Mouse (Mus musculus) hematopoietic stem cell, adult 5-6 weeks (primary cell): ENCODE results near the gene P2ry4. TPM values are rescaled to one million over a fixed set of nuclear protein-coding genes. Genes with fewer than 3 reads are reported as not detected.

ENCODE experiments used
- ATAC-seq, 2 experiments: fragments of 125-278 bp in 1 of 2; replicated peaks in 1 of 2; 2 replicates each; pipeline ENCODE4 v1.8.0; 2016 to 2017; ENCODE audit warnings: inconsistent platforms in 2 of 2, mild to moderate bottlenecking in 2 of 2, moderate number of reproducible peaks in 2 of 2, low read depth in 1 of 2, moderate TSS enrichment in 1 of 2; ENCODE audit not compliant: low FRiP score in 2 of 2, poor library complexity in 2 of 2, severe bottlenecking in 2 of 2, insufficient read depth in 1 of 2, low TSS enrichment in 1 of 2
- total RNA-seq: library from RNA; stranded (forward); fragments of 172-1452, 232-1000 nt; gene quantifications from 2 replicates; pipeline ENCODE4 v1.2.3, GENCODE M21; 2017

The P2ry4 gene
- not detected in 2 replicates for total RNA-seq

DNA sequence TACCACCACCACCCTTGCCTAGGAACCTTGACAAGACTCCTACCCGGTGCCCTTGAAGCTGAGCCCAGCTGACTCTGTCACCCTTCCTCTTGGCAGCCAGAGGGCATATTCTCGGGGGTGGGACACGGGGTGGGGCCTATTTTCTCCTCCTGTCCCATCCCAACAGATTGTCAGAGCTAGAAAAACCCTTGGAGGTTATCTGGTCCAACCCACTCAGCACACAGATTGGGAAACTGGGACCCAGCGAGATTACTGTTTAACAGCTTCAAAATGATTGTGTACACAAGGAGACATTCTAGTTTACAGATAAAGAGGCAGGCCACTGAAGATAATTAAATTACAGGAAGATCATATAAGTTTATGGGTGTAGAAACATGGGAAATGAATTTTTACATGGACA is at the start of gene P2ry4:
TSS of gene P2ry4 (minus strand) at position 79 of the 400 bp plus-strand sequence.
- no peak for ATAC-seq

DNA sequence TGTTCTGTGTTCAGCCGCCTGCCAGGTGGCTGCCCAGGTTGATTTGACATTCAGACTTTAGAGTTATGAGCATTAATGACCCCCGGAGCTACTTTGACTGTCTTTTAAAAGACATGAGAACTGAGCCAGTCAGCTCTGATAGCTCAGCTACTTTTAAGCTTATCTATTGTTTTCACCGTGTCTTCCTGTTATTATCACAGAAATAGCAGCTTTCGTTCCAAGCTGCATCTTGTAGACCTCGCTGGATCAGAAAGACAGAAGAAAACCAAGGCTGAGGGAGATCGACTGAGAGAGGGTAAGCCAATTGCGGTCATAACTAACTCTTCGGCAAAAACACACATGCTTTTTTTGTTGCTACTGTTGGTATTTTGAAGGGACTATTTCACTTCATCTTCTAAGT is 43.8 kb upstream of the P2ry4 start:
- ATAC-seq = no peak

DNA sequence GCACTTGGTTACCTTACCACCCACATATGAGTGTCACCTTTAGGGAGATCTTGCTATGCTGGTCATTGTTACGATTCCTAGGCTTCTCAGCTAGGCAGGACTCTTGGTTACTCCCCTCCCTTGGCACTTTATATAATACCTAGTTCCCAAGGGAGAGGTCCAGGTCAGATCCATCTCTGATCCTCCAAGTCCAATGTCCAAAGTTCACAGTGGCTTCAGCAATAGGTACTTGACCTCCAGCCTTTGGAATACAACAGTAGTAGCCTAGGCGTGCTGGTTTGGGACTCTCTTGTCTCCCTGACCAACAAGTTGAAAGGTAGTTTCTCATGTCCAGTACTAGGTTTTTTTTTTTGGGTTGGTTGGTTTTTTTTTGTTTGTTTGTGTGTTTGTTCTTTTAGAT is 34.4 kb upstream of the P2ry4 start:
- no peak for ATAC-seq

DNA sequence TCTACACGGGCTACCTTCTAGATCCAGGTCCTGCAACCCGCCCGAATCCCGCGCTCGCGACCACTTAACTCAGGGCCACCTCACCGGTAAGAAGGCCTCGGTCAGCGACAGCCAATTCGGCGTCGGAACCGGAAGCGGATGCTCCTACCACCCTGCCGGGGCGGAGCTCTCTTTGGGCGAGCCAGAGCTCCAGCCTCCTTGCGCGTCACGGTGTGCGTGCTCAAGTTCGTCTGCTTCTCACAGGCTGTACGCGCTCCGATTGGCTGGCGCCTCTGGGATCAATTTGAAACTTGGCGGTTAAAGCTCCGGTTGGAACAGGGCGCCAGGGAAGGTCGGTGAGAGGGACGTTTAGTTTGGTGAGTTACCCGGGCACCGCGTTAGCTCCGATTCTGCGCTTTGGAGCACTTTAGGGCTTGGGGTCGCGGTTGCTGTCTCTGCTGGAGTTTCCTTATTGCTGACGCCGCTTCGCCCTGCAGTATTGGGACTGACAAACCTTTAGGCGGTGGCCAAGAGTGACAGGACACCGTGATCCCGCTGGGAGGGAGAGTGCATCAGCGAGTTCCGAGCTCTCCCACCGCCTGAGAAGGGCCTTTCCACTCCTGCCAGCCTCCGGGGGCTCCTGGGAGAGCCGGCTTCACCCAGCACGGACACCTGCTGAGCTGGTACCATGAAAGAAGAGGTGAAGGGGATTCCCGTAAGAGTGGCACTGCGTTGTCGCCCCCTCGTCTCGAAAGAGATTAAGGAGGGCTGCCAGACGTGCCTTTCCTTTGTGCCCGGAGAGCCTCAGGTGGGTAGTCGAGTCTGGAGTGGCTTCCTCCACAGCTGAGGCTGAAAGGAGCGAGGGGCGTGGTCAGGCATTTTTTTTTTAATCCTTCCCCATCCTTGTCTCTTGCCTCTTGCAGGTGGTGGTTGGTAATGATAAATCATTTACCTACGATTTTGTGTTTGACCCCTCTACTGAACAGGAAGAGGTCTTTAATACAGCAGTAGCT is 31.4 kb upstream of the P2ry4 start, which contains the start of gene Pdzd11:
TSS of gene Pdzd11 (minus strand) at position 767 of the 992 bp plus-strand sequence.
- ATAC-seq = peak; percentile 100

DNA sequence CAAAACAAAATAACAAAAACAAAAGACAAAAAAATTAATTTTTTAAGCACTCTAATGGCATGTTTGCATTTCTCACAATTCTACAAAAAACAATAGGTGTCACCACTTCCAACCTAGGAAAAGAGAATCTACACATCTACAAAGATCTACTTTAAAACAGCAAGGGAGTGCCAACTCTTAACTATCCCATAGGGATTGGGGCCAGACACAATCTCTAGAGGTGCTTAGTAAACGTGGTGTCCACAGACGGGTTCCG is 30.8 kb upstream of the P2ry4 start, which contains the start of gene Kif4:
TSS of gene Kif4 (plus strand) at position 192 of the 256 bp plus-strand sequence.
- ATAC-seq = no peak

DNA sequence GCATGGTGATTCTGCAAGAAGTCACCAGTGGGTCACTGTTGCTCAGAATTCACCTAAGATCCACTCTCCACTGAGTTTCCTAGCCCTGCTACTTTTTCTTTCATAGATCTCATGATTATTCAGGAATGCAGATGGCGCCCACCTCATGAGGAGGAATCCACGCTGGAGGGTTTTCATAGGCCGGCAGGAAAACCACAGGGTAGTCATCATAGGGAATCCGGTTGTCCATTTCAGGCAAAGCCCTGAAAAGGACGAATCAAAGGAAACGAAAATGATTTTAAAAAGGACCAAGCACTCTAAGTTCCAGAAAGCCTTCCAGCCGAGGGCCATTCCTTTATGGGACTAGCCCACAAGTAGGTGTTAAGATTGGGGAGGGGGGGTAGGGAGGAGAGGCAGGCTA is 30.5 kb upstream of the P2ry4 start:
- ATAC-seq = no peak

DNA sequence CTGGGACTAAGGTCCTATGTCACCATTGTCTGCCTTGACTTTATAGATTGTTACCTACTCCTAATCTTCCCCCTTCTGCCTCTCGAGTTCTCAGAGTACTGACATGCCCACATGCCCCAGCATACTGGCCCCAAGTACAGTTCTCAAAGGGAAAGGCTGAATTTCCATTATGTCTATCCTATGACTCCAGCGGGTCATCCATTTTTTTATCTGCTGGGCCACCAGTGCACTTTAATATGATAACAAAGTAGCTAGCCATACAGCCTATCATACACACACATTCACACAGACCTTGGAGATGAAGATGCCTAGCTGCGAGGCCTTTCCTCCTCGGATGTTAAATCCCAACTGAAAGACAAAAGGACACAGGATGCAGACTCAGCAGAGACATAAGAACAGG is 29.6 kb upstream of the P2ry4 start:
- ATAC-seq = no peak

DNA sequence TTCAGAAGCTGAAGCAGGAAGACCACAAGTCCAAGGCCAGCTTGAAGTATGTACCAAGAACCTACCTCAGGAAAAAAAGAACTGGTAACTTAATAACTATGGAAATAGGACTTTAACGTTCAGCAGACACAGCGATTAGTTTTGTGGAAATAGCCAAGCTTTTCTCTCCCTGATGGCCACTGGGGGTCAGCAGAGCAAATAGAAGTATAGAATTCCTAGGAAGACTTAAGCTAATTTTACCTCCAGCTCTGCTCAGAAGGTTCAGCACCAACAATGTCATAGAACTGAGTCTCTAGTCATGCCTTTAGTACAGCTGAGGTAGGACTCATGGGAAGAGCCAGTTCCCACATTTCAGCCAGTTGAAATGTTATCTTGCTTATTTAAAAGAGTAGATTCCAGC is 26.7 kb upstream of the P2ry4 start:
- no peak for ATAC-seq

DNA sequence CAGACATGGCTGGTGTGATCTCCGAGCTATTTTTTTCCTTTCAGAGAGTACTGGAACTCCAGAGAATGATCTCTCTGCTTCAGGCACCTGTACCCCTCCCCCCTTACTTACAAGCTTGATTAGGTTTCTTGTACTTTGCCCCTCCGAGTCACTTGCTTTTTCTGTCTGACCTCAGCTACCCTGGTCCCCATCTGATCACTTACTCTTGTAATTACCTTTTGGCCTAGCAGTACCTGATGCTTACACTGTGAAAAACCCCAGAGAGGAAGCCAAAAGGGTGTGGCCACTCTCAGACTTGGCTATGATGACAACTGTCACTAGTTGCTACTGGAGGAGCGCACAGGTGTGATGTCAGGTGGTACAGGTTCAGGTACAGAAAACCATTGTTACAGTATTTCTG is 23.8 kb upstream of the P2ry4 start:
- no peak for ATAC-seq

DNA sequence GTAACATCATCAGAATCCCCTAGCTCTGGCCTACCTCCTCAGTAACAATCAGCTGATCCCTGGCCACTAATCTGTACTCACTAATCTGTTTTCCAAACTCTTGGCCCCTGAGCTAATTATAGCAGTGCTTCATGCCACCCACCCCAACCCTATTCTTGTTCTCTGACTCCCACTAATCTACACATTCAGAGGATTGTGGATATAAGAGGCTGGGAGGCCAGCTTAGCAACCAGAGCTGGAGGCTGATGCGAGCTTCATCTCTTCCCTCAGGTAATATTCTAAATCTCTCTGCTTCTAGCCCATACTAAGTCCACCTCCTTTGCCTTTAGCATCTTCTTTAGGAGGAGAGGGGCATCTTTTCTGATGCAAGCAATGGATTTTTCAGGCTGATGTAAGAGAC is 10.6 kb upstream of the P2ry4 start, which contains the start of gene Arr3:
TSS of gene Arr3 (plus strand) at position 184 of the 400 bp plus-strand sequence.
- no peak for ATAC-seq

DNA sequence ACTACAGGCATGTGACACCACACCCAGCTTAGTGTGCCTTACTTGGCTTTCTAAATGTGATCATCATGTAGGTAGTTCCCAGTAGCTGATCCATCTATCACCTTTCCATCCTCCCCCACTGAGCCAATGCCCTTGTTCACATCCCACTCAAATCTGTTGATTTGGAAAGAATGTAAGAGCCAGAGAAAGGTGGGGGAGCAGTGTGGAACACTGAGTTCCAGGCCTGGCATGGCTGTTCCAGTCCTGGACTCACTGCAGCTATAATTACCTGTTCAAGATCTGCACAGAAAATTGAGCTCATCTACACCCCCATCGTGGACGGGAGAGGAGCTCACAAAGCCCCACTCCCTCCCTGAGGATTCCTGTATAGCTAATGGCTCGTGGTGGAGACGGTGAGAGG is 5.1 kb upstream of the P2ry4 start:
- ATAC-seq = no peak

DNA sequence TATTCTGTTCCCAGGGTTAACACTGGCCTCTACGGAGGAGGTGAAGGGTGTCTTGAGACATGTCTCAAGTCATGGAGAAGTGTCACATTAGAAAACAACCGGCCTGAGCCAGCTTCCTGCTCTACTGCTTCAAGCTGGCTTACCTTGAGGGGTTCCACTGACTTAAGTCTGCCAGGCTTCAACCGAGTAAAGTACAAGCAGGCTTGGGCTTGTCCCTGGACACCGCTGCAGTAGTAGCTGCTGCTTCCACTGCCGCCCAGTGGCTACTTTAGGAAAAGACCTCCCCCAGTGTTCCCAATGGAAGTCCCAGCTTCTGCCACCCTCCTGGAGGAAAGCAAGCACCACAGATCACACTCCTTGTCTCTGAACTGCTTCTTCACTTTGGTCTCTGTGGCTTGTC is 2.8 kb upstream of the P2ry4 start:
- ATAC-seq = no peak

DNA sequence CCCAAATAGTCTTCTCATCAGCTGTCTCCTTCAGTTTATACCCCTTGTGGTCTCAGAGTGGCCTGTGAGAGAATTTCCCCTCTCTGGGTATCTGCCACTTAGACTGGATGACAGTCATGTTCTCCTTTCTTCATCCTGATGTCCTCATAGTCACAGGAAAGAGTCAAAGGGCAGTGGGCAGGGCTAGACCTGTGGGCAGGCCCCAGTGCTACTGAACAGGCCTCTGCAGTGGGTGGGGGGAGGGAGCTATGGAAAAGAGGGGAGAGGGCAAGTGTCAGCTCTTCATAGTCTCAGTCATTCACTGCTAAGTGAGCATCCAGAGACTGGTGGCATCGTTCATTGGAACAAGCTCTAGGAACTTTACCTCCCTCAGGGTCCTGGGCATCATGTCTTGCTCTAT is 22.7 kb downstream of the P2ry4 start, which contains the start of gene Awat1:
TSS of gene Awat1 (plus strand) at position 301 of the 400 bp plus-strand sequence.
- ATAC-seq = no peak

DNA sequence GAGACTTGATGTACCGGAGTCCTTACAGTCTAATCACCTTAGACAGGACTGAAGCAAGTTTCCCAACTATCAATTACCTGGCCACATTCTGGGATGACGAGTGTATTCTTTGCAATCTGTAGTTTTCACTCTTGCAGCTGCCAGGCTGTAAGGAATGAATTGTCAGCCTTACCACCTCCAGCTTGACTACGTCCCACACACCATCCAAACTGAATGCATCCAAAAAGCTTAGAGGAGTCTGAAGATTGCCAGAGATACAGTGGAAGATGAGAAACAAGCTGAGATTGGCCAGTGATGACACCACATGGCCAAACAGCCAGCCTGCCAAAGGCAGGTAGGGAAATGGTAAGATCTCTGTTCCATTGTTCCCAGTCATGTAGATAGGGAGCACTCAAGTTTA is 29.0 kb downstream of the P2ry4 start:
- no peak for ATAC-seq

DNA sequence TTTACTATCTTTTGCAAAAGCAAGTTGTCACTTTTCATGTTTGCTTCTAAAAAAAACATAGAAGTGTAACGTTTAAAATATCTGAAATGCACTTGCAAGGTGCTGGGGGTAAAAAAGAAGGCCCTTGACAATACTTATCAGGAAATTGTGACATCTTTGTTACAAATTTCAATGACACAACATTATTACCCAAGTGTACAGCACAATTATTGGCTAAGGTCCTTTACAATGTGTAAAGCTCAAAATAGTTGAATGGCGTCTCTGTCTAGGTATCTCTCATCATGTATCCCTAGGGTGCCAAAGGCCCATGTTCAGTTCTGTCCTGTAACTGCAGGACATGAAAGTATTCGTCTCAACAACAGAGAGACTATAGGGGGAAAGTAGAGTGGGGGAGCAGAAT is 38.6 kb downstream of the P2ry4 start:
- no peak for ATAC-seq

Other genes with a start within 250 kb of the P2ry4 start
- gene Otud6a, start 165.9 kb downstream of the P2ry4 start, total RNA-seq = not detected in 2 replicates
- gene Awat2, start 152.2 kb downstream of the P2ry4 start, total RNA-seq = 0.63 TPM in 1 of 2 replicates, not detected in the other
- 121 and 135 TPM in 2 replicates for gene Igbp1, start 100.6 kb downstream of the P2ry4 start, total RNA-seq
- not detected in 2 replicates for gene Dgat2l6, start 70.0 kb downstream of the P2ry4 start, total RNA-seq
- 0.50 TPM in 1 of 2 replicates, not detected in the other for gene Awat1, start 22.6 kb downstream of the P2ry4 start, total RNA-seq
- gene Arr3, start 10.6 kb upstream of the P2ry4 start, total RNA-seq = not detected in 2 replicates
- gene Kif4, start 30.9 kb upstream of the P2ry4 start, total RNA-seq = 37.6 and 38.1 TPM in 2 replicates
- gene Pdzd11, start 31.7 kb upstream of the P2ry4 start, total RNA-seq = 25.9 and 26.3 TPM in 2 replicates
- gene Gdpd2, start 135.0 kb upstream of the P2ry4 start, total RNA-seq = 0.44 TPM in 1 of 2 replicates, not detected in the other
- 18.3 and 20.8 TPM in 2 replicates for gene Dlg3, start 172.9 kb upstream of the P2ry4 start, total RNA-seq